Mouse (Mus musculus) layer of hippocampus, postnatal 10 days (tissue): ENCODE results near the gene 4930404H24Rik. TPM values are rescaled to one million over a fixed set of nuclear protein-coding genes. Genes with fewer than 3 reads are reported as not detected.
A peak's percentile ranks its signal among the peaks of the same experiment; 100 is the strongest.

Source experiments
- DNase-seq, 2 experiments: peaks; one replicate each; pipeline ENCODE4 v3.0.0; 2021; ENCODE audit warnings: low spot score in 2 of 2
- total RNA-seq, 2 experiments: library from RNA; stranded (reverse); gene quantifications; 2 replicates each; pipeline ENCODE4 v1.2.3; 2021

The 4930404H24Rik gene
- total RNA-seq, 2 experiments from 2014 or later: not detected

- peak; percentile 20 to 51 for DNase-seq
Measured at GRCm38 (mm10) chr2:153529931-153530766, 37.6 kb downstream of the 4930404H24Rik start, which contains the start of gene Nol4l. Gene Nol4l, minus strand, starts transcription at chr2:153529971.

GRCm38 (mm10) chr2:153530948-153531347, 38.4 kb downstream of the 4930404H24Rik start:
- no peak for DNase-seq

GRCm38 (mm10) chr2:153533981-153534380, 41.4 kb downstream of the 4930404H24Rik start:
- DNase-seq: no peak

GRCm38 (mm10) chr2:153538898-153539297, 46.3 kb downstream of the 4930404H24Rik start:
- no peak for DNase-seq

- DNase-seq: no peak
Measured at GRCm38 (mm10) chr2:153542936-153543668, 50.5 kb downstream of the 4930404H24Rik start.

Other genes with a start within 250 kb of the 4930404H24Rik start
- 10 to 100 TPM; 83.0 to 89.2 TPM for gene Kif3b, start 201.4 kb upstream of the 4930404H24Rik start, total RNA-seq
- gene Asxl1, start 147.0 kb upstream of the 4930404H24Rik start, total RNA-seq: 10 to 100 TPM; 37.2 to 37.7 TPM
- 10 to 100 TPM; 65.4 to 66.8 TPM for gene Nol4l, start 37.2 kb downstream of the 4930404H24Rik start, total RNA-seq
- 10 to 100 TPM; 31.2 to 34.2 TPM for gene Commd7, start 140.0 kb downstream of the 4930404H24Rik start, total RNA-seq
- gene Dnmt3b, start 156.7 kb downstream of the 4930404H24Rik start, total RNA-seq: 1 to 10 TPM; 2.3 to 3.0 TPM
- under 1 TPM in 1 of 2 experiments, not detected in 1; 0.16 TPM for gene Dnmt3c, start 203.9 kb downstream of the 4930404H24Rik start, total RNA-seq
- gene Mapre1, start 248.5 kb downstream of the 4930404H24Rik start, total RNA-seq: 100 to 1,000 TPM; 141 to 192 TPM